Mouse (Mus musculus) thymus, adult 2 months (tissue): Measurements from ENCODE around the gene Clec12a.

Experiments used
- CTCF ChIP-seq: fragments of 200-500 bp; IDR thresholded peaks from 2 replicates; pipeline ENCODE4 v1.5.1; 2012; ENCODE audit warnings: mild to moderate bottlenecking, control low read depth, low read length, moderate library complexity, borderline replicate concordance; ENCODE audit not compliant: control insufficient read depth, poor library complexity, insufficient read depth; ENCODE audit errors: extremely low read depth
- POLR2A ChIP-seq: fragments of 200-500 bp; IDR thresholded peaks from 2 replicates; pipeline ENCODE4 v1.6.1; 2012; ENCODE audit warnings: mild to moderate bottlenecking, low read length, control low read depth, moderate library complexity; ENCODE audit not compliant: control insufficient read depth, poor library complexity, insufficient read depth; ENCODE audit errors: extremely low read depth

GRCm38 (mm10) chr6:129393732-129394131, 51.2 kb downstream of the Clec12a start:
- TF ChIP-seq POLR2A, result no peak
- no peak for TF ChIP-seq CTCF
